Mouse (Mus musculus) erythroblast, adult 5-6 weeks (primary cell): ENCODE data around the gene Elp1. TPM values are rescaled to one million over a fixed set of nuclear protein-coding genes. Genes with fewer than 3 reads are reported as not detected.

Experiments used
- ATAC-seq: replicated peaks from 2 replicates; pipeline ENCODE4 v1.8.0; 2016; ENCODE audit warnings: moderate number of reproducible peaks, mild to moderate bottlenecking, moderate TSS enrichment, inconsistent platforms; ENCODE audit not compliant: poor library complexity, low FRiP score, severe bottlenecking
- total RNA-seq, 2 experiments: library from RNA; stranded (forward) in 1 of 2; stranded (reverse) in 1 of 2; fragments of 150-400 nt in 1 of 2; fragments of 200-764, 138-1000 nt in 1 of 2; gene quantifications; 2 replicates each; pipeline versions ENCODE4 v1.2.3 to v1.2.4; 2015 to 2017; ENCODE audit warnings: low replicate concordance in 2 of 2

The Elp1 gene
- total RNA-seq (2015; ENCODE audit: low replicate concordance) (13.8 and 25.0 TPM in 2 replicates), total RNA-seq (2017; ENCODE audit: low replicate concordance) (5.3 and 11.6 TPM in 2 replicates)

- peak; percentile 98 for ATAC-seq
Measured at GRCm38 (mm10) chr4:56801907-56802668, at the start of gene Elp1, which contains the start of gene Fam206a. Elp1 (minus strand) TSS chr4:56802331. Fam206a (plus strand) TSS chr4:56802345.

DNA sequence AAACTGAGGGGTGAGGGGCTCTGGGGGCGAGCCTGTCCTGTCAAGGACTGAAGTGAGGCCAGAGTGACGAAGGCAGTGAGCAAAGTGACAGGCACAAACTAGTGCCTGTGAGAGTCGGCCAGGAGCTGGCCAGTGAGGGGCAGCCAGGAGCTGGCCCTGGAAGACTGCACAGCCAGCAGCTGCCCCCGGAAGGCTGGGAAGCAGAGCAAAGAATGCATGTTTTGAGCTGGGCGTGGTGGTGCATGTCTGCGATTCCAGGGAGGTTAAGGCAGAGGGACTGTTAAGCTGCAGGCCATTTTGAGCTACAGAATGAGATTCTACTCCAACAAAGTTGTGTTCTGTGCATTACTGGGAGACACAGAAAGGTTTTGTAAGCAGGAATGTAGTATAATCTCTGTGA lies 48.6 kb upstream of the Elp1 start:
- no peak for ATAC-seq

- no peak for ATAC-seq
Measured at GRCm38 (mm10) chr4:56848044-56848443, 45.9 kb upstream of the Elp1 start.

DNA sequence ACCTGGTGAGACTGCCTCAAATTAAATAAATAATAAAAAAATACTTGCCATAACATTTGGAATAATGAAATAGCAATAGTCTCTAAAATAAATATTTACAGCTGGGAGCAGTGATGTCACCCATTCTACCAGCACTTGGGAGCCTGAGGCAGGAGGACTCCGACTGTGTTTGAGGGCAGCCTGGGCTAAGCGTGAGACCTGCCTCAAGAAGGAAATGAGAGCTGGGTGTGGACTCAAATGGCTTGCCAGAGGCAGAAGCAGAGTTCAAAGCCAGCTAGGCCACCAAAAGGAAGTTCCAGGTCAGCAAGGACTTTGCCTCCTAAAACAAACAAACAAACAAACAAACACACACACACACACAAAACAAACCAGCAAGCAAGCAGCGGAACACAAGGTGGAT lies 45.3 kb upstream of the Elp1 start:
- ATAC-seq = no peak

GRCm38 (mm10) chr4:56845896-56846533 lies 43.9 kb upstream of the Elp1 start:
- no peak for ATAC-seq

GRCm38 (mm10) chr4:56844911-56845310 lies 42.8 kb upstream of the Elp1 start:
- ATAC-seq = no peak

DNA sequence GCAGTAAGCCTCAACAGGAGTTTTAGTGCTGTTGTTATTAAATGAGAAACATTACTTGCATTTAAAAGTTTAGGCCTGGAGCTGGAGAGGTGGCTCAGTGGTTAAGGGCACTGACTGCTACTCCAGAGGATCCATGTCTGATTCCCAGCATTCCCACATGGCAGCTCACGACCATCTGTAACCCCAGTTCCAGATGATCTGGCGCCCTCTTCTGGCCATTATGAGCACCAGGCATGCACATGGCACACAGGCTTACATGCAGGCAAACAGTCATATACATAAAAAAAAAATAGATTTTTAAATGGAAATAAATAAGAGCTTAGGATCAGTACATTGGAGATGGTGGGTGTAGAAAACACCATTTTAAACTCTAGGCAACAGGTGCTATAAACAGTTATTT lies 41.8 kb upstream of the Elp1 start:
- ATAC-seq = no peak

- no peak for ATAC-seq
Measured at GRCm38 (mm10) chr4:56842501-56842900, 40.4 kb upstream of the Elp1 start.

- ATAC-seq = no peak
Measured at GRCm38 (mm10) chr4:56840297-56840696, 38.2 kb upstream of the Elp1 start.

DNA sequence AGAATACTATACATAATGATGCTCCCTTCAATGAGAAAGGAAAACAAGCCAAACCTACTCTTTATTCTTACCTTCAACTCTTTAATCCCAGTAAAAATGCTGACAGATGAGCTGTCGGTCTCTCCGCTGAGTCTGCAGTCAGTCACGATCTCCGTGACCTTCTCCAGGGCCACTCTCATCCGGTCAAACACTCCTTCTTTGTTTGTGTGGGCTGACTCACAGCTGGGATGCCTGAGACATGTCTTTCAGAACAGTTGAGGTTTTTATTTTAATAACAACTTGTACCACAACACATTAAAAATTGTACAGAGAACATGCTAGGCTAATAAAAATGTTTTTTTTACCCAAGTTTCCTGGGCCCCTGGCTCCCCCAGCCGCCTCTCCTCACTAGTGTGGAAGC lies 35.5 kb upstream of the Elp1 start:
- ATAC-seq = no peak

- ATAC-seq = no peak
Measured at GRCm38 (mm10) chr4:56831998-56832397, 29.9 kb upstream of the Elp1 start.

DNA sequence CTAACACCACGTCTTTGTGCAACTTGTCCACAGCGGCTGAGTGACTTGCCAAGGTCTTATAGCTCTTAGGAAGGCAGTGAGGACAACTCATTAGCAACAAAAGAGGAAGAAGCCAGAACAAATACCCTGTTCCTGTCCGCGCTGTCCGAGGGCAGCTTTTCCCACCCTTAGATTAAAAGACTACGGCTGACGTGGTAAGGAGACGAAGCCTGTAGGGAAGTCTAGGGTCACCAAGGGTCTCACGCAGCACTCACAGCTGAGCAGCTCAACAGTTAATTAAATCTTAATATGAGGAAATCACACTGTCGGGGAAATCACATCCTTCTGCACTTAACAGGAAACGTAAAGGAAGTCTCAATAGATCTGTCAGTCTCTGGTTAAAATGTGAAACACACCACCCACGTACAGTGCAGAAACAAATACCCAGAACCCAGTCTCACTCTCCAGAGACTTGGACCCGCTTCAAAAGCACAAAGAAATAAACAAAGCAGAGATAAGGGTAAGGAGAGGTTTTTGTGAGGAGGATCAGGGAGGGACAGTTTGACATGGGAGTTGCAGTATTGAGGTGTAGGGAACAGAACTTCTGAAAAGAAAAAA lies 29.0 kb upstream of the Elp1 start:
- no peak for ATAC-seq

DNA sequence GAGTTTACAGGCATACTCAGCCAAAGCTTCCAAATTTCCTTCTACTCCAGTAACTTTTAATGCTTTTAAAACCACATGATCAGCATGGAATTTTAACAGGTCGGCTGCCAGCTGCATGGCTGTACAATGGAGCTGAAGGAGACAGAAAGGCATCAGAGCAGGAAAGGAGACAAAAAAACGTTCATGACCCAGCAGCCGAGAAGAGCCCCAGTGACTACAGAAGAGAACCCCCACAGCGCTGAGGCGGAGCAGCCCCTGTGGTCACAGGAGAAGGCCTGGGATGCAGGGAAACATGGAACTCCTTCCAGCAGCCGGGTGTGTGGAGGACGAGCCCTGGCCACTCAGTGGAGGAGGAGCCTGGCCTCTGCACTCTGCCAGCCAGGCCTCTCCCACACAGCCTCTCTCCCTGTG lies 27.4 kb upstream of the Elp1 start:
- no peak for ATAC-seq

DNA sequence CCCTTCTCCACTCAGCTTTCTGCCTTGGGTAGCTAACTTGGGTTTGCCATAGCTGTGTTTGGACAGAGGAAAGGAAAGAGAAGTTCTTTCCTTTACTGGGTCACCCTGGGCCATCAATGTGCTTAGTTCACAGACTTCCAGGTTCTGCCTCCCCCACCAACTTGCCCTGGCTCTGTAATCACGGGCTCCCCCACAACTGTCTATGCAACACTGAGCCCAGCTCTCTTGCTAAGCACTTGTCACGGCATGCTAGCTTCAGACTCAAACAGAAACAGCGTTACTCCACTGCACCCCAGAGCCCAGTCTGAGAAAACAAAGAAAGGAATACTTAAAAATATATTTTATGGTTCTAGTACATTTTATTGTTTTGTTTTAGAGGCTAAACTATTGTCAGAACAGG lies 26.8 kb upstream of the Elp1 start:
- ATAC-seq = no peak

DNA sequence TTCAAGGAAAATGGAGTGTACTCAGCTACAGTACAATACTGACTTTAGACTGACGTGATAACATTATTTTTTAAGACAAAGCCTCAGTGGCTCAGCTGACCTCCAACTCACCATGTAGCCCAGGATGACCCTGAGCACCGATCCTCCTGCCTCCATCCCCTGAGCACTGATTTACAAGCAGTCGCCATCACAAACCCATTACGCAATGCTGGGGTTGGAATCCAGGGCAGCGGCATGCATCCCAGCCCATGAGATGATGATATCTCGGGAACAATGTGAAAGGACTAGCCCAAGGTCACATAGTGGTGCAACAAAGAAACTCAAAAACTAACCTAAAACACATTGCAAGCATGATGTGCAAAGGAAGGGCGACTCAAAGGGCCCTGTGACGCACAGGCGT lies 22.1 kb upstream of the Elp1 start:
- no peak for ATAC-seq

GRCm38 (mm10) chr4:56820017-56820550 lies 18.0 kb upstream of the Elp1 start:
- ATAC-seq = no peak; the same call in 1 of the 2 replicates

- no peak for ATAC-seq
Measured at GRCm38 (mm10) chr4:56815131-56815530, 13.0 kb upstream of the Elp1 start.

DNA sequence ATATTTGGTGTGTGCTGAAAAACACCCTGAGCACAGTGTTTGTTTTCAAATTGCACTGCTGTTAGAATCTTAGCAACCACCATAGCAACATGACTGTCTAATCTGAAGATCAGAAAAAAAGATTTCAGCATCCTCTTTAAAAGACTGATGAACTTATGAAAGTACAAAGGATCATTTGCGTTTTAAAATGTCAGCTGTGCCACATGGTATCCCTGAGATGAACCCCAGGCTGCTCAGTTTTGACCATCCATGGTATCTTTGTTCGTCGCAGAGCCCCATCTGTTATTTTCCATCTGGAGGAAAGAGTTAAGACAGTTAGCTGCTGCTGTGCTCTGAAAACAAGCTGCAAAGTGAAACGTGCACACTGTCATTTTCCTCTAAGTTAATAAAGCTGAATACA lies 10.0 kb upstream of the Elp1 start:
- ATAC-seq = no peak

DNA sequence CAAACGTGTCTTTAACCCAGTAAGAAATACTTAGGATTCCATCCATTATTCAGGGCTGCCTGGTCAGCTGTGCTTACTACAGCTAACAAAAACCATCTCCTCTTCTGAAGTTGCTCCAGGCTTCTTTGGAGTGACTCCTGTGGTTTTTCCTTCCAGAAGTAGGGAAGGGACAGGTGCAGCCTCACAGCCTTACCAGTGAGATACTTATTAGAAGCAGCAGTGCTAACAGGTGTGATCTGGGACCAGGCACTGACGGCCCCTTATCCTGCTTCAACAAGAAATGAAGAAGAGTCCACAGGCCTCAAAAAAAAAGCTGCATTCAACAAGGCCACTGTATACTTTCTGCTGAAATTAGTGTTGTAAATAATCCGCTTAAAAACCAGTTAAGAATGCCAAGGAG lies 9.5 kb upstream of the Elp1 start:
- no peak for ATAC-seq

GRCm38 (mm10) chr4:56809050-56809449 lies 6.9 kb upstream of the Elp1 start:
- ATAC-seq = no peak

DNA sequence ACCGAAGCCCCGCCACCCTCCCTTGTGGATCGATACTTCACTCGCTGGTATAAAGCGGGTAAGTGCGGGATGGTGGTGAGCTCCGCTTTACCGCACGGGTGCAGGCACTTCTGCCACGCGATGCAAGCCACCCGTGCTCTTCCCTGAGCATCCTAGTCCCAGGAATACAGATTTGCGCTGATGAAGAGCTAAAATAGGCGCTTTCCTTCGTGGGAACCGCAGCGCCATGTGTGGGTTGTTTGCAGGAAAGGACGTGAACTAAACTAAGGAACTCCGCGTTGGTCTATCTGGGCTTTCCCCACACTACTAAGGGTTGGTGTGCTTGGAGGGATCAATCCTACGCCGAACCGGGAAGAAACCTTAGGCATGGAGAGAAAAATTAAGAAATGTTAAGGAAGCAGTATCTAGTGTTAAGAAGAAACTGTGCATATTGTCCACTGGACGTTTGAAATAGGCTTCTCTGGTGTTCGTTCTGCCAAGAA lies 579 bp upstream of the Elp1 start:
- peak; percentile 9; the same call in 1 of the 2 replicates for ATAC-seq
